Mouse (Mus musculus) ES-Bruce4 (cell line): Measurements from ENCODE around the gene Foxk1. TPM values are rescaled to one million over a fixed set of nuclear protein-coding genes. Genes with fewer than 3 reads are reported as not detected.

Experiments used
- H3K27ac ChIP-seq: 2 replicates; pipeline ENCODE4 v1.5.1; 2012; ENCODE audit warnings: low read length, inconsistent platforms; ENCODE audit not compliant: insufficient read depth
- H3K27me3 ChIP-seq: 2 replicates; pipeline ENCODE4 v1.6.1; 2012; ENCODE audit warnings: mild to moderate bottlenecking, low read length, inconsistent platforms; ENCODE audit not compliant: control insufficient read depth, poor library complexity, insufficient read depth, severe bottlenecking
- H3K36me3 ChIP-seq: 2 replicates; pipeline ENCODE4 v1.6.1; 2012; ENCODE audit warnings: inconsistent platforms, mild to moderate bottlenecking, low read length, moderate library complexity; ENCODE audit not compliant: control insufficient read depth, poor library complexity, insufficient read depth, severe bottlenecking
- H3K4me1 ChIP-seq: one replicate; pipeline ENCODE4 v1.8.1; 2011; ENCODE audit warnings: low read length; ENCODE audit not compliant: control insufficient read depth, insufficient read depth
- H3K4me3 ChIP-seq: 2 replicates; pipeline ENCODE4 v1.5.1; 2011; ENCODE audit warnings: low read depth, mild to moderate bottlenecking, low read length
- H3K9ac ChIP-seq: 2 replicates; pipeline ENCODE4 v1.6.1; 2012; ENCODE audit warnings: low read depth, mild to moderate bottlenecking, inconsistent platforms; ENCODE audit not compliant: poor library complexity, severe bottlenecking
- H3K9me3 ChIP-seq: replicated peaks from 2 replicates; pipeline ENCODE4 v1.6.1; 2012; ENCODE audit warnings: mild to moderate bottlenecking, low read length, inconsistent platforms; ENCODE audit not compliant: control insufficient read depth, poor library complexity, insufficient read depth, severe bottlenecking
- CTCF ChIP-seq: IDR thresholded peaks from one replicate; pipeline ENCODE4 v1.8.1; 2011; ENCODE audit warnings: low read depth, low read length
- EP300 ChIP-seq: IDR thresholded peaks from 2 replicates; pipeline ENCODE4 v1.6.1; 2011; ENCODE audit warnings: low read depth, low read length; ENCODE audit not compliant: insufficient read depth
- POLR2A ChIP-seq: IDR thresholded peaks from one replicate; pipeline ENCODE4 v1.8.1; 2011; ENCODE audit warnings: low read length; ENCODE audit not compliant: insufficient read depth
- polyA plus RNA-seq: library from polyadenylated mRNA; stranded (reverse); fragments of >200 nt; gene quantifications from 2 replicates; pipeline ENCODE4 v1.2.4, GENCODE M21; 2011; ENCODE audit warnings: low read depth; ENCODE audit not compliant: missing spikeins, insufficient read depth, insufficient read length

The Foxk1 gene
- polyA plus RNA-seq, 1 experiment = 17.7 TPM

- no peaks in the 10 kb centered on the region for H3K27me3 ChIP-seq
- peak overlapping the region; percentile 99 for H3K4me3 ChIP-seq
- peaks cover 2% of the 10 kb centered on the region for H3K4me1 ChIP-seq
- H3K36me3 ChIP-seq = no peaks in the 10 kb centered on the region
- H3K9ac ChIP-seq = peak overlapping the region; percentile 82
- TF ChIP-seq POLR2A (peak; percentile 92), CTCF (peak; percentile 62), EP300 (no peak; the same call in 1 of the 2 replicates)
- peak overlapping the region; percentile 55; the same call in 1 of the 2 replicates for H3K27ac ChIP-seq
- no peaks in the 10 kb centered on the region for H3K9me3 ChIP-seq
These were observed 33.9 kb upstream of the Foxk1 start for GRCm38 (mm10) chr5:142367085-142368081.

- H3K9me3 ChIP-seq = no peaks in the 10 kb centered on the region
- H3K4me3 ChIP-seq = peak overlapping the region; percentile 99
- peak overlapping the region; percentile 82 for H3K9ac ChIP-seq
- no peaks in the 10 kb centered on the region for H3K36me3 ChIP-seq
- H3K4me1 ChIP-seq = peaks cover 5% of the 10 kb centered on the region
- H3K27ac ChIP-seq = 0 out of 2 replicates have a peak overlapping the region, but pooled peaks have one; percentile 55
- TF ChIP-seq EP300 (no peak), POLR2A (no peak), CTCF (no peak)
- no peaks in the 10 kb centered on the region for H3K27me3 ChIP-seq
These were observed 33.2 kb upstream of the Foxk1 start for GRCm38 (mm10) chr5:142368122-142368521.

GRCm38 (mm10) chr5:142370406-142371171, 30.7 kb upstream of the Foxk1 start:
- TF ChIP-seq EP300 (peak; percentile 68), POLR2A (no peak)
- H3K27ac ChIP-seq = peak overlapping the region; percentile 95
- 0 out of 2 replicates have a peak, but pooled peaks cover 2% of the 10 kb centered on the region for H3K9me3 ChIP-seq
- H3K36me3 ChIP-seq = no peaks in the 10 kb centered on the region
- no peak overlapping the region for H3K4me3 ChIP-seq
- no peaks in the 10 kb centered on the region for H3K27me3 ChIP-seq
- H3K9ac ChIP-seq = no peak overlapping the region
- H3K4me1 ChIP-seq = peaks cover 5% of the 10 kb centered on the region

GRCm38 (mm10) chr5:142371172-142372155, 29.8 kb upstream of the Foxk1 start:
- peak overlapping the region; percentile 56 for H3K9ac ChIP-seq
- H3K27me3 ChIP-seq = no peaks in the 10 kb centered on the region
- peaks cover 5% of the 10 kb centered on the region for H3K4me1 ChIP-seq
- peak overlapping the region; percentile 43 for H3K4me3 ChIP-seq
- TF ChIP-seq POLR2A (no peak), CTCF (no peak)
- no peaks in the 10 kb centered on the region for H3K36me3 ChIP-seq
- H3K27ac ChIP-seq = peak overlapping the region; percentile 97
- H3K9me3 ChIP-seq = 0 out of 2 replicates have a peak, but pooled peaks cover 2% of the 10 kb centered on the region

GRCm38 (mm10) chr5:142372207-142372606, 29.1 kb upstream of the Foxk1 start:
- TF ChIP-seq POLR2A (no peak), CTCF (no peak)
- Histone ChIP-seq H3K36me3 (no peaks in the 10 kb centered on the region), H3K4me1 (peaks cover 5% of the 10 kb centered on the region), H3K4me3 (no peak overlapping the region), H3K27me3 (no peaks in the 10 kb centered on the region), H3K9ac (peak overlapping the region; percentile 56), H3K27ac (peak overlapping the region; percentile 97), H3K9me3 (0 out of 2 replicates have a peak, but pooled peaks cover 2% of the 10 kb centered on the region)
